Mouse (Mus musculus) left cerebral cortex, adult 8-10 months (tissue): ENCODE data around the gene Igsf9. TPM values are rescaled to one million over a fixed set of nuclear protein-coding genes. Genes with fewer than 3 reads are reported as not detected.

Experiments used
- DNase-seq, 2 experiments: peaks; one replicate each; pipeline ENCODE4 v3.0.0; 2022; ENCODE audit warnings: low spot score in 2 of 2
- total RNA-seq, 4 experiments: library from RNA; stranded (reverse); gene quantifications; 2 replicates each; pipeline ENCODE4 v1.2.4; 2022

The Igsf9 gene
- total RNA-seq = 1 to 10 TPM; 5.2 to 9.1 (median 7.9) TPM

- peak; percentile 67 to 94 for DNase-seq
Measured at GRCm38 (mm10) chr1:172481540-172482280, at the start of gene Igsf9. Gene Igsf9, plus strand, starts transcription at chr1:172481788.

- DNase-seq = no peak
Measured at GRCm38 (mm10) chr1:172431836-172432586, 49.6 kb upstream of the Igsf9 start.

- no peak for DNase-seq
Measured at GRCm38 (mm10) chr1:172432587-172432955, 49.0 kb upstream of the Igsf9 start.

GRCm38 (mm10) chr1:172433012-172433850, 48.4 kb upstream of the Igsf9 start:
- DNase-seq = no peak

GRCm38 (mm10) chr1:172433851-172434165, 47.8 kb upstream of the Igsf9 start:
- DNase-seq = no peak

- DNase-seq = peak in 1 of 2 experiments; percentile 5
Measured at GRCm38 (mm10) chr1:172436785-172437184, 44.8 kb upstream of the Igsf9 start.

GRCm38 (mm10) chr1:172438621-172439020, 43.0 kb upstream of the Igsf9 start:
- no peak for DNase-seq

GRCm38 (mm10) chr1:172440521-172440920, 41.1 kb upstream of the Igsf9 start:
- no peak for DNase-seq

- DNase-seq = no peak
Measured at GRCm38 (mm10) chr1:172441935-172442445, 39.6 kb upstream of the Igsf9 start.

- no peak for DNase-seq
Measured at GRCm38 (mm10) chr1:172450226-172450625, 31.4 kb upstream of the Igsf9 start.

GRCm38 (mm10) chr1:172450848-172451470, 30.6 kb upstream of the Igsf9 start:
- DNase-seq = no peak

GRCm38 (mm10) chr1:172452911-172453310, 28.7 kb upstream of the Igsf9 start:
- no peak for DNase-seq

- DNase-seq = no peak
Measured at GRCm38 (mm10) chr1:172453810-172454209, 27.8 kb upstream of the Igsf9 start.

GRCm38 (mm10) chr1:172455416-172455815, 26.2 kb upstream of the Igsf9 start:
- DNase-seq = no peak

GRCm38 (mm10) chr1:172456001-172456677, 25.4 kb upstream of the Igsf9 start:
- no peak for DNase-seq

GRCm38 (mm10) chr1:172457196-172457595, 24.4 kb upstream of the Igsf9 start:
- DNase-seq = no peak

- DNase-seq = no peak
Measured at GRCm38 (mm10) chr1:172458041-172458440, 23.5 kb upstream of the Igsf9 start.

GRCm38 (mm10) chr1:172461602-172462001, 20.0 kb upstream of the Igsf9 start:
- DNase-seq = no peak

- no peak for DNase-seq
Measured at GRCm38 (mm10) chr1:172462534-172462933, 19.1 kb upstream of the Igsf9 start.

- DNase-seq = no peak
Measured at GRCm38 (mm10) chr1:172463387-172464333, 17.9 kb upstream of the Igsf9 start.
